Mouse (Mus musculus): ENCODE measurements around the gene 1110065P20Rik.

- TF ChIP-seq CTCF (IDR thresholded peaks at IDR 0.05; ENCODE audit: extremely low read depth, insufficient read length, insufficient replicate concordance, low read depth, low read length) (no peak), POLR2A (IDR thresholded peaks at IDR 0.05; ENCODE audit: low read depth, low read length) (no peak)
These were observed 31.2 kb upstream of the 1110065P20Rik start for GRCm38 (mm10) chr4:124882151-124882729.
